Mouse (Mus musculus) heart, embryonic 16.5 days (tissue): ENCODE data around the gene Gm12830. TPM values are rescaled to one million over a fixed set of nuclear protein-coding genes. Genes with fewer than 3 reads are reported as not detected.

ENCODE experiments used
- ATAC-seq: fragments of 200-750 bp; cut with Nextera tagmentation; replicated peaks from 2 replicates; pipeline ENCODE4 v1.8.0; 2017; ENCODE audit warnings: moderate number of reproducible peaks; ENCODE audit not compliant: insufficient read depth, low FRiP score; ENCODE audit errors: extremely low read depth
- H3K27ac ChIP-seq: fragments of 300-500 bp; sonication (generic); 2 replicates; pipeline ENCODE4 v1.5.1; 2014; ENCODE audit warnings: mild to moderate bottlenecking, low read length, control low read depth, moderate library complexity
- H3K27me3 ChIP-seq: fragments of 300-500 bp; sonication (generic); 2 replicates; pipeline ENCODE4 v1.6.1; 2014; ENCODE audit warnings: low read length, mixed read lengths; ENCODE audit not compliant: control insufficient read depth, insufficient read depth
- H3K36me3 ChIP-seq: fragments of 300-500 bp; sonication (generic); 2 replicates; pipeline ENCODE4 v1.6.1; 2014; ENCODE audit not compliant: control insufficient read depth, insufficient read depth
- H3K4me1 ChIP-seq: fragments of 300-500 bp; sonication (generic); 2 replicates; pipeline ENCODE4 v1.6.1; 2014; ENCODE audit warnings: low read length, mixed read lengths; ENCODE audit not compliant: control insufficient read depth, insufficient read depth
- H3K4me2 ChIP-seq: fragments of 300-500 bp; sonication (generic); 2 replicates; pipeline ENCODE4 v1.6.1; 2014; ENCODE audit warnings: low read depth, mild to moderate bottlenecking, control low read depth, low read length
- H3K4me3 ChIP-seq: fragments of 300-500 bp; sonication (generic); 2 replicates; pipeline ENCODE4 v1.5.1; 2014; ENCODE audit warnings: mild to moderate bottlenecking, control low read depth, low read length
- H3K9ac ChIP-seq: fragments of 300-500 bp; sonication (generic); 2 replicates; pipeline ENCODE4 v1.6.1; 2014; ENCODE audit warnings: low read length, control low read depth
- H3K9me3 ChIP-seq: fragments of 300-500 bp; sonication (generic); replicated peaks from 2 replicates; pipeline ENCODE4 v1.6.1; 2016; ENCODE audit warnings: low read length; ENCODE audit not compliant: control insufficient read depth
- WGBS: fragments of 180-500 bp; shearing (Covaris S2); extraction: QIAGEN DNeasy Blood & Tissue Kit; methylation state at CpG from one replicate; pipeline ENCODE4 v1.1.7; 2014; 5-methylcytosine and 5-hydroxymethylcytosine counted together
- polyA plus RNA-seq: library from polyadenylated mRNA; unstranded; fragments of >200 nt; fragmentation: Nextera tagmentation; extraction: Ambion mirVana; gene quantifications from 2 replicates; pipeline ENCODE4 v1.2.1, GENCODE M21; 2015

The Gm12830 gene
- polyA plus RNA-seq, 1 experiment from 2014 or later, result not detected

DNA sequence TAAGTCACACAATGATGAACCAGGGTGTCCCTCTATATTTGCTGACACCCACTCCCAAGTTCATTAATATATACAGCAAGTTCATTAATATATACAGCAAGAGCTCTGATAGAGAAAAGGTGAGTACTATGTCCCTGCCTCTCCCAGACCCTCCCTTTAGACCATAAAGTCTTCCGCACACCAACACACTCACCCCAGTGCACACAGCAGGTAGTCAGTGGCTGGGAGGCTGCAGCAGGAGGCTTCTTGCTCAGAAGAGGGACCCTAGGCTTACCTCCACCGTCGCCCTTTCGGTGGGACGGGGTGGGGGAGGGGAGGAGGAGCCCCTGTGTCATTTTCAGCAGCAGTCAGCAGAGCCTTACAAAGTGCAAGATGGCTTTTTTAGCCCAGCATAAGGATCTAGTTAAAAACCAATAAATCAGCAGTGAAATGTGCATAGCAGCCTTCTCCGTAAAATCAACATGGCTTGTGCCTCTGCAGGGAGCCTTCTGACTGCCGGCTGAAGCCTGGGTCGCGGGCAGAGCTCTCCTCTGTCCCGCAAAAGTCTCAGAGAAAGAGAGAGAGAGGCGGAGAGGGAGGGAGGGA lies 20.9 kb downstream of the Gm12830 start:
- peaks cover 62% of the 10 kb centered on the region for H3K27me3 ChIP-seq
- no peaks in the 10 kb centered on the region for H3K9me3 ChIP-seq
- no peak overlapping the region for H3K27ac ChIP-seq
- 9% methylated on average over 9 of the region's 11 CpGs for WGBS
- no peaks in the 10 kb centered on the region for H3K36me3 ChIP-seq
- H3K4me2 ChIP-seq, result no peak overlapping the region
- H3K4me3 ChIP-seq, result no peak overlapping the region
- no peak for ATAC-seq
- H3K4me1 ChIP-seq, result no peaks in the 10 kb centered on the region
- no peak overlapping the region for H3K9ac ChIP-seq

DNA sequence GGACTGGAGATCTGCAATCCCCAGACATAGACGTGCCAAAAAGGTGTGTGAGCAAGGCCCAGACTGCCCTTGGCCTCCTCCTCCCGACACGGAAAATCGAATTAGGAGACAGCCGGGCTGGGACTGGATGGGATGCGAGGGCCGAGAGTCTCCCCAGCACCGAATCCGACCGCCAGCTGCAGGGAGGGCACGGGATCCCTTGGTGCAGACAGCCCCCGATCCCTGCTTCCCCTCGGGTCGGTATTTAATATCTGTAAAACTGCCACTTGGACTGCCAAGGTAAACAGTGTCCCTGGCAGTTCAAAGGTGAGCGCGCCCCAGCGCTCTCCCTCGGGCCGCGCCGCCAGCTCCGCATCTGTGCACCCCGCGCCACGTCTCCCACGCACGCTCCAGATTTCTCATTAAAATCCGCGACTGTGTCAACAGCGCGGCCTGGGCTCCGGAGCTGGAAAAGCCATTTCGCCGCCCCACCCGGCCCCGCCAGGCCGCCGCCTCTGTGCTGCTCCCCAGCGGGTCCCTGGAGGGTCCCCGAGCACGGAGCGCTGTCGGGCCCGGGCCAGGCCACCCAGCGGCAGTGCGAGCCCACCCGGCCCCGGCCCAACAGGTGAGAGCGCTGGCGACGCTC lies 21.7 kb downstream of the Gm12830 start:
- peaks cover 59% of the 10 kb centered on the region for H3K27me3 ChIP-seq
- H3K9ac ChIP-seq, result no peak overlapping the region
- H3K4me3 ChIP-seq, result peak overlapping the region; percentile 30
- H3K9me3 ChIP-seq, result peaks cover 3% of the 10 kb centered on the region; the same call in 1 of the 2 replicates
- 0 out of 2 replicates have a peak, but pooled peaks have one; percentile 32 for ATAC-seq
- H3K27ac ChIP-seq, result no peak overlapping the region
- H3K4me2 ChIP-seq, result peak overlapping the region; percentile 51
- no peaks in the 10 kb centered on the region for H3K4me1 ChIP-seq
- H3K36me3 ChIP-seq, result no peaks in the 10 kb centered on the region
- 1% methylated on average over 51 of the region's 51 CpGs for WGBS

DNA sequence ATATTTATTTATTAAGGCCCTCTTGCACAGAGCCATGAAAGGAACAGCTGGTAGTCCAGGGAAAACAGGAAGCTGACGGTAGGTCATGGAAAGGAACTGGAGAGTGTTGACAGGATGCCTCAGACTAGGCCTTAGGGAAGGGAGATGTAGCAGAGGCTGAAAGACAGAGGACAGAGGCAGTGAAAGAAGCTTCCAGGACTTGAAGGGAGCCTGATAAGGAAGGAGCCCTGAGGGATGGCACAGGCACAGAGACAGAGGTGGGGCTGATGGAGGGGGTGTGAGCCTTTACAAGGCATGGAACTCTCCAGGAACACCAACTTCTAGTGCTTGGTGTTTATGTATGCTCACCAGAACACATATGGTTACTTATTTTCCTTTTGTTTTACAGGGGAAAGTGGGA lies 23.1 kb downstream of the Gm12830 start:
- H3K36me3 ChIP-seq, result no peaks in the 10 kb centered on the region
- H3K9ac ChIP-seq, result no peak overlapping the region
- H3K4me1 ChIP-seq, result no peaks in the 10 kb centered on the region
- H3K27me3 ChIP-seq, result peaks cover 49% of the 10 kb centered on the region
- H3K4me3 ChIP-seq, result no peak overlapping the region
- H3K4me2 ChIP-seq, result no peak overlapping the region
- ATAC-seq, result no peak
- no peak overlapping the region for H3K27ac ChIP-seq
- WGBS, result 22% methylated on average over 1 of the region's 1 CpGs
- peaks cover 5% of the 10 kb centered on the region; the same call in 1 of the 2 replicates for H3K9me3 ChIP-seq

DNA sequence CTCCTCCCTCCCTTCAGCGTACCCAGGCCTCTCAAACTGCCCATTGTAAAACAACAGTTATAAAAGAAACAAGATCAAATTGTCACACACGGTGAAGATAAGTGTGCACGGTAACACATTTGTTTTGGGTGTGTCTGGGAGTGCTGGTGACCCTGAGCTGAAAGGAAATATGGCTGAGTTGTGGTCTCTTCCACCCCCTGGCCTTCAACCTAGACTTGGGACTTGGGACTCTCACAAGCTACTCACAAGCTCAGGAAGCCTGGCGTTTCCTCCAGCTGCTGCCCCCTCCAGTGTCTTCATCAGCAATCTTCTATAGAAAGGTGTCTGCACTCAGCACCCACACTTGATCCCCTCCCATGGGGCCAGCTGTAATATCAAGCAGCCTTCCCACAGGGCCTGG lies 24.1 kb downstream of the Gm12830 start:
- H3K9ac ChIP-seq, result no peak overlapping the region
- H3K27ac ChIP-seq, result no peak overlapping the region
- H3K9me3 ChIP-seq, result peaks cover 5% of the 10 kb centered on the region; the same call in 1 of the 2 replicates
- WGBS, result 49% methylated on average over 4 of the region's 4 CpGs
- no peak for ATAC-seq
- no peaks in the 10 kb centered on the region for H3K36me3 ChIP-seq
- no peak overlapping the region for H3K4me2 ChIP-seq
- no peaks in the 10 kb centered on the region for H3K4me1 ChIP-seq
- H3K27me3 ChIP-seq, result peaks cover 45% of the 10 kb centered on the region
- no peak overlapping the region for H3K4me3 ChIP-seq

DNA sequence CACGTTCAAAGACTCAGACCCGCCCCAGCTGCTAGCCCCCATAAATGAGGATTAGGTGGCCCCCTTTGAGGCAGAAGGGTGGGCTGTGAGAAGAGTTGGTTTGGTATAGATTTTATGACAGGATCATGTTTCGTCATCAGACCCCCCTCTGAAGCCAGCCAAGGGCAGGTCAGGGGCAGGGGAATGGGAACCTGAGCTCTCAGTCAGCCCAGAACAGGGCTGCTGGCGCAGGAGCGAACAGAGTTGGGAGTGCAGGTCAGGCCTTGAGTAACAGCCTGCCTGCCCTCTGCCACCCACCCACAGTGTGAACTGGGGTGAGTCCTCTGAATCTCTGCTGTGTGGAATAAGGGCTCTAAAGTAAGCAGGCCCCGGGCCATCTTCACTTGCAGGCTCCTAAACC lies 25.2 kb downstream of the Gm12830 start:
- H3K9ac ChIP-seq, result no peak overlapping the region
- no peak overlapping the region for H3K4me3 ChIP-seq
- H3K36me3 ChIP-seq, result no peaks in the 10 kb centered on the region
- no peak for ATAC-seq
- no peak overlapping the region for H3K27ac ChIP-seq
- H3K4me2 ChIP-seq, result no peak overlapping the region
- peaks cover 5% of the 10 kb centered on the region; the same call in 1 of the 2 replicates for H3K9me3 ChIP-seq
- 75% methylated on average over 6 of the region's 6 CpGs for WGBS
- peaks cover 35% of the 10 kb centered on the region for H3K27me3 ChIP-seq
- H3K4me1 ChIP-seq, result no peaks in the 10 kb centered on the region

DNA sequence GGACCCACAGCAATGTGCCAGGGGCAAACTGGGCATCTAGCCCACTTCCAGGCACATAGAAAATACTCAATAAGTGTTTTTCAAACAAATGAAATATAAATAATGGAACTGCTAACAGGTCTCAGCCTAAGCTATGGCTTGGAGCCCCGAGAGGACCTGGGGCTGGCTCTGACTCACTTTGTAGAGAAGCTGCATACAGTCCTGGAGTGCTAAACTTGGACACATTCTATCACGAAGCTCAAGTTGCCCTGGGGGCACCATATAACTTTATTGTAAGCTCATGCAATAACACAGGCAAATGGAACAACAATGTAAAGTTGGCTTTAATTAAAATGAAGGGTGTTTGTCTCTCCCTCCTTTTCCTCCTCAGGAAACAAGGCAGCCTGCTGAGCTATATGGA lies 32.4 kb downstream of the Gm12830 start:
- 69% methylated on average over 2 of the region's 2 CpGs for WGBS
- Histone ChIP-seq H3K9ac (no peak overlapping the region), H3K4me2 (no peak overlapping the region), H3K27me3 (peaks cover 2% of the 10 kb centered on the region; the same call in 1 of the 2 replicates), H3K9me3 (no peaks in the 10 kb centered on the region), H3K27ac (no peak overlapping the region), H3K4me3 (no peak overlapping the region), H3K4me1 (no peaks in the 10 kb centered on the region), H3K36me3 (no peaks in the 10 kb centered on the region)
- no peak for ATAC-seq

DNA sequence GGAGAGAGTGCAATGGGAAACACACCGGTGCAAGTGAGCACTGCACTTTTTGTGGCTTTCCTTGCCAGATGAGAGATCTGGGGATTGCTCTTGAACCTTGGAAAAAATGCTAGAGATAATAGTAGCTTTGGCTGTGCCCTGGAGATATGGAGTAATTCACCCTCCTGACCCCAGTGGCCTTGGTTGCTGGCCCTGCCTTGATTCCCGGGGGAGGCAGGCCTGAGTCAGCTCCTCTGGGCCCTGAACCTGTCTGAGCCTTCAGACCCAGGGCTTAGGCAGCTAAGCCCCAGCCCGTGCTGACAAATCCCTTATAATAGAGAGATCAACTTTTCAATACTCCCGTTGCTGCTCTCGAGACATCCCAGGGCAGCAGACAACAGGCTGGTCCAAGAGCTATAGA lies 36.9 kb downstream of the Gm12830 start:
- Histone ChIP-seq H3K4me2 (no peak overlapping the region), H3K27me3 (peaks cover 2% of the 10 kb centered on the region; the same call in 1 of the 2 replicates), H3K27ac (no peak overlapping the region), H3K4me3 (no peak overlapping the region), H3K9ac (no peak overlapping the region), H3K9me3 (no peaks in the 10 kb centered on the region), H3K36me3 (no peaks in the 10 kb centered on the region), H3K4me1 (no peaks in the 10 kb centered on the region)
- no peak for ATAC-seq
- WGBS, result 39% methylated on average over 5 of the region's 5 CpGs

DNA sequence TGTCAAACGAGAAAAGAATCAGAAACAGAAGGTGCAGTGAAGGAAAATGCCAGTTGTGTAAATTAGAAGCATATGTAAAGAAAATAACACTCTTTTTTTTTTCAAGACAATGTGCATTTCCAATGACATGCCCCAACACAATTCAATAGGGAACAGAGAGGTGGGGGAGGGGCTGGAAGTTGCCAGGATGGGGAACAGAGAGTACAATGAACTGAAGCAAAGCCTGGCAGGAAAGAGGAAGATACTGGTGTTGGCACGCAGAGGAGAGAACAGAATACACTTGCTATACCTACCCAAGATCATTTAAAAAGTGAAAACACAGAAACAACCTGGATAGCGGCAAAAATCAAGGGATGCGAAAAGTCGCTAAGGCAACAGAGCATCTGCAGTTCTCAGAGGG lies 41.6 kb downstream of the Gm12830 start:
- ATAC-seq, result no peak
- Histone ChIP-seq H3K4me1 (no peaks in the 10 kb centered on the region), H3K27me3 (no peaks in the 10 kb centered on the region; the same call in 1 of the 2 replicates), H3K4me3 (no peak overlapping the region), H3K4me2 (no peak overlapping the region), H3K27ac (no peak overlapping the region), H3K9me3 (no peaks in the 10 kb centered on the region), H3K9ac (no peak overlapping the region), H3K36me3 (no peaks in the 10 kb centered on the region)
- 78% methylated on average over 5 of the region's 5 CpGs for WGBS

DNA sequence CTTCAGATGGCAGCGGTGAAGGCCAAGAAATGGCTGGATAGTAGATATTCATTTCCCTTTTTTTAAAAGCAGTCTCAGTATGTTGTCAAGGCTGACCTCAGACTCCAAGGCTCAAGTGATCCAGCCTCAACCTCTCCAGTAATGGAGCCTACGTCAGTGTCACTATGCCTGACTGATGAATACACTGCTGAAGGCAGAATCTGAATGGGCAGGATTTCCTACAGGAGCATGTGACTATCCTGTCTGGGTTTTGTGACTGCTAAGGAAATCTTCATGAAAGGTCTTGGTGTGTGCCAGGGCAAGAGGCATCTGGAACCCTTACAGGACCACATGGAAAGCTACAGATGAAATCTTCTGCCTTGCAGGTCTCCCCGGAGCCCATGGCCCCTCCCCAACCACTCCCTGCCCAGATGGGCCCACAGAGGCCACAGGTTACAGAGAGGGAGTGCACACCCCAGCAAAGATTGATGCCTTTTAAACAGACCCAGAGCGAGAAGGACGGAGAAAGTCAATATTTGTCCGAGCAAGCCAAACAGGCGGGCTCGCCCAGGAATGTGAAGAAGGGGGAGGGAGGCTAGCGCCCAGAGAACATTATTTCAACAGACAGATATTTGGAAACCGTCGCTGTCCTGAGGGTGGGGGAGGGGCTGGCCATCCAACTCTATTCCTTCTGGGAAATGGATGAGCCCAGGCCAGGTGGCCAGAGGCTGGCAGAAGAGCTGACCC lies 48.4 kb downstream of the Gm12830 start:
- no peak for ATAC-seq
- 49% methylated on average over 11 of the region's 11 CpGs for WGBS
- no peak overlapping the region for H3K27ac ChIP-seq
- no peak overlapping the region for H3K4me2 ChIP-seq
- no peak overlapping the region for H3K4me3 ChIP-seq
- no peaks in the 10 kb centered on the region for H3K36me3 ChIP-seq
- no peak overlapping the region for H3K9ac ChIP-seq
- H3K4me1 ChIP-seq, result no peaks in the 10 kb centered on the region
- no peaks in the 10 kb centered on the region for H3K27me3 ChIP-seq
- no peaks in the 10 kb centered on the region for H3K9me3 ChIP-seq
